Mouse (Mus musculus) spleen, adult 2 months (tissue): Measurements from ENCODE around the gene Eng.

ENCODE experiments used
- CTCF ChIP-seq: fragments of 200-500 bp; IDR thresholded peaks from 2 replicates; pipeline ENCODE4 v1.5.1; 2011; ENCODE audit warnings: mild to moderate bottlenecking, inconsistent platforms; ENCODE audit not compliant: insufficient read depth, insufficient read length, insufficient replicate concordance; ENCODE audit errors: extremely low read depth
- POLR2A ChIP-seq: fragments of 200-500 bp; IDR thresholded peaks from 2 replicates; pipeline ENCODE4 v1.6.1; 2011; ENCODE audit warnings: low read depth, low read length, inconsistent platforms

- no peak for TF ChIP-seq CTCF
- no peak for TF ChIP-seq POLR2A
Observed at GRCm38 (mm10) chr2:32685807-32686206, 39.4 kb downstream of the Eng start.
